ENCODE assay signal across 9 mouse cellular contexts in the genomic region with DNA sequence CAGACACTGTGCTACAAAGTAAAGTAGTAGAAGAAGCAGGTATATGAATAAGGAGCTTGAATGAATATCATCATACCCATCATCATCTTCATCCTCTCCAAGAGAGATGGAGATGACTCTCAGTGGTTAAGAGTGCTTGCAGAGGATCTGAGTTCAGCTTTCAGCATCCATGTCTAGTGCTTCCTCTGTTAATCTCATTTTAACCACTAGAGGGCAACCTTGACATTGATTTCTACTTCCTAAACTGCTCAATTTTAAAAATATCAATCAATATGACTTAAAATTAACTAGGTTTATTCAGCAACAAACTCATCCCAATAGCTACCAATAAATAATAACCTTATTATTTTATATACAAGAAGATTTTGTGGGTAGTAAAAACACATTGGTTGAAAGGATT. TPM values are rescaled to one million over a fixed set of nuclear protein-coding genes. Genes with fewer than 3 reads are reported as not detected.
DNase-seq lines count a peak whose midpoint lies in the region; ATAC-seq and TF ChIP-seq lines count a peak whose summit lies in the region.
"Had no signal": no experiment of that assay in that cellular context is flagged by ENCODE, and none has a peak within 500 bp of the region (broad histone marks: within the 10 kb centered on the region; RNA-seq: fewer than 3 reads in every experiment).

No protein-coding gene starts in this region.

- no peak for DNase-seq in gastrocnemius, adult 2 months
- no peak for DNase-seq in gastrocnemius, adult 8-10 months (ENCODE audit: low spot score in 2 of 2)
- peak; percentile 81 for DNase-seq in midbrain, embryonic 14.5 days
- no peak for DNase-seq in adrenal gland, adult 2 months

- no peaks in the 10 kb centered on the region for H3K4me1 ChIP-seq in midbrain, embryonic 14.5 days (ENCODE audit: control insufficient read depth, insufficient read depth, low read length)
- H3K4me1 ChIP-seq in midbrain, embryonic 13.5 days (replicated peaks): no peaks in the 10 kb centered on the region
- no peaks in the 10 kb centered on the region for H3K4me1 ChIP-seq in kidney, embryonic 14.5 days (ENCODE audit: control insufficient read depth, insufficient read depth, low read length)
- H3K4me1 ChIP-seq: lung, embryonic 15.5 days had no signal

- H3K27ac ChIP-seq in gastrocnemius, adult 2 months: no peak overlapping the region
- no peak overlapping the region for H3K27ac ChIP-seq in midbrain, embryonic 14.5 days (replicated peaks; ENCODE audit: low read depth, low read length)
- H3K27ac ChIP-seq in midbrain, embryonic 13.5 days: no peak overlapping the region
- no peak overlapping the region for H3K27ac ChIP-seq in kidney, embryonic 14.5 days (ENCODE audit: low read depth, low read length)
- H3K27ac ChIP-seq: lung, embryonic 15.5 days had no signal

- H3K36me3 ChIP-seq in midbrain, embryonic 14.5 days (ENCODE audit: control insufficient read depth, insufficient read depth, low read length): peaks cover 8% of the 10 kb centered on the region; the same call in 1 of the 2 replicates
- 0 out of 2 replicates have a peak, but pooled peaks cover 7% of the 10 kb centered on the region for H3K36me3 ChIP-seq in midbrain, embryonic 13.5 days
- H3K36me3 ChIP-seq in kidney, embryonic 14.5 days (ENCODE audit: control insufficient read depth, insufficient read depth, low read length): peaks cover 8% of the 10 kb centered on the region; the same call in 1 of the 2 replicates

- H3K4me3 ChIP-seq in gastrocnemius, adult 2 months: no peak overlapping the region
- no peak overlapping the region for H3K4me3 ChIP-seq in midbrain, embryonic 14.5 days (replicated peaks; ENCODE audit: low read depth, low read length)
- no peak overlapping the region for H3K4me3 ChIP-seq in midbrain, embryonic 13.5 days (replicated peaks)
- no peak overlapping the region for H3K4me3 ChIP-seq in kidney, embryonic 14.5 days (ENCODE audit: low read length)
- H3K4me3 ChIP-seq: lung, embryonic 15.5 days had no signal

- intact Hi-C loops in gastrocnemius, adult 2 months (cut with DNase I): loop anchor here (1.0 to 2.0 kb wide), 2 partner anchors 35 to 193 kb away; no protein-coding TSS in a partner anchor

- H3K4me2 ChIP-seq in midbrain, embryonic 14.5 days (ENCODE audit: low read length): no peak overlapping the region
- no peak overlapping the region for H3K4me2 ChIP-seq in midbrain, embryonic 13.5 days (replicated peaks)
- H3K4me2 ChIP-seq in kidney, embryonic 14.5 days (replicated peaks; ENCODE audit: low read depth, low read length): no peak overlapping the region
- H3K4me2 ChIP-seq: lung, embryonic 15.5 days had no signal

- TF ChIP-seq CTCF in gastrocnemius, adult 2 months (IDR thresholded peaks at IDR 0.05): peak; percentile 88

- no peaks in the 10 kb centered on the region for H3K9me3 ChIP-seq in midbrain, embryonic 14.5 days (ENCODE audit: control insufficient read depth, low read length)
- no peaks in the 10 kb centered on the region for H3K9me3 ChIP-seq in midbrain, embryonic 13.5 days
- H3K9me3 ChIP-seq in kidney, embryonic 14.5 days (ENCODE audit: control insufficient read depth, low read length): no peaks in the 10 kb centered on the region
- H3K9me3 ChIP-seq: lung, embryonic 15.5 days had no signal

- no peak for ATAC-seq in midbrain, embryonic 14.5 days (ENCODE audit: low FRiP score, low TSS enrichment)
- no peak for ATAC-seq in midbrain, embryonic 13.5 days
- 0 out of 2 replicates have a peak, but pooled peaks have one; percentile 56 for ATAC-seq in common myeloid progenitor, adult 5-6 weeks (replicated peaks; ENCODE audit: low read depth, poor library complexity, severe bottlenecking)
- 0 out of 2 replicates have a peak, but pooled peaks have one; percentile 61 for ATAC-seq in monocyte, adult 5-6 weeks (replicated peaks; ENCODE audit: insufficient number of reproducible peaks, low FRiP score, low TSS enrichment, poor library complexity, severe bottlenecking)
- no peak for ATAC-seq in kidney, embryonic 14.5 days (ENCODE audit: low FRiP score, low TSS enrichment)

- H3K9ac ChIP-seq in midbrain, embryonic 14.5 days (replicated peaks; ENCODE audit: low read length): no peak overlapping the region
- no peak overlapping the region for H3K9ac ChIP-seq in midbrain, embryonic 13.5 days (replicated peaks)
- H3K9ac ChIP-seq in kidney, embryonic 14.5 days (ENCODE audit: low read depth, low read length): no peak overlapping the region
- H3K9ac ChIP-seq: lung, embryonic 15.5 days had no signal

- H3K27me3 ChIP-seq in midbrain, embryonic 14.5 days (ENCODE audit: control insufficient read depth, insufficient read depth, low read length): no peaks in the 10 kb centered on the region
- H3K27me3 ChIP-seq in midbrain, embryonic 13.5 days: no peaks in the 10 kb centered on the region
- no peaks in the 10 kb centered on the region for H3K27me3 ChIP-seq in kidney, embryonic 14.5 days (ENCODE audit: control insufficient read depth, insufficient read depth, low read length)
- H3K27me3 ChIP-seq: lung, embryonic 15.5 days had no signal

RNA-seq across cellular contexts. Expression of a gene that starts 36.8 kb away (rescaled TPM):
- total RNA-seq in gastrocnemius, adult 2 months (2021): 100 to 1,000 TPM; 305 to 369 TPM
- 100 to 1,000 TPM; 283 to 518 (median 382) TPM for total RNA-seq in gastrocnemius, adult 8-10 months (2022)
- polyA plus RNA-seq in midbrain, embryonic 14.5 days (2014; fragmentation: Nextera tagmentation; extraction: Ambion mirVana): 55.9 and 60.4 TPM in 2 replicates
- 57.9 and 58.3 TPM in 2 replicates for polyA plus RNA-seq in midbrain, embryonic 13.5 days (2015; fragmentation: Nextera tagmentation; extraction: Ambion mirVana)
- total RNA-seq in common myeloid progenitor, adult 5-6 weeks (2017): 237 and 332 TPM in 2 replicates
- 167 to 382 TPM (median 211 TPM) in 3 replicates for total RNA-seq in monocyte, adult 5-6 weeks (2017)
- 74.9 and 82.7 TPM in 2 replicates for polyA plus RNA-seq in kidney, embryonic 14.5 days (2014; fragmentation: Nextera tagmentation; extraction: Ambion mirVana)
- 100 to 1,000 TPM; 140 to 212 TPM for total RNA-seq in adrenal gland, adult 2 months (2021)
- 77.1 and 97.5 TPM in 2 replicates for polyA plus RNA-seq in adrenal gland, adult 2 months (2012; rRNA removed)

Comparison
In these comparisons a context has a peak if more than half of its experiments do, and no peak if none do; other contexts are left out.
1. ATAC-seq: peak in common myeloid progenitor, adult 5-6 weeks (single experiment) and monocyte, adult 5-6 weeks (single experiment); none in midbrain, embryonic 14.5 days (single experiment), midbrain, embryonic 13.5 days (single experiment) and kidney, embryonic 14.5 days (single experiment).